Mouse (Mus musculus): Measurements from ENCODE around the gene Evl.

DNA sequence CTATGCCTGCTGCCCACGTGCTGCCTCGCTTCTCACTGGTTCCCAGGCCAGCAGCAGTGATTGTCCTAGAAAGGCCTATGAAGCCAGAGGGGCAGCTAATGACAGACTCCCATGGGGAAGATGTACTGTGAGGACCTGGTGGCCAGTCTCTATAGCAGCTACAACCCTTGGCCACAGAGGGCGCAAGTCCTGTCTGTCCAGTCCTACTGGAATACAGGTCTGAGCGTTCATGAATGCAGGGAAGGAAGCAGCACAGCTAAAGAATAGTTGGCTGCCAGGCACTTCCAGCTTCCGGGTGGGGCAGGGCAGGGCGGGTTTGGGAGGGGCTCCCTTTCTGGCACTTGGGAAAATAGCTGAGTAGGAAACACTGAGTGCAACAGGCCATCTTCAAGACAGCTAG is 132.4 kb downstream of the Evl start:
- no peak for TF ChIP-seq POLR2A (IDR thresholded peaks at IDR 0.05; ENCODE audit: low read depth, low read length)
- peak; percentile 54 for TF ChIP-seq CTCF (conservative IDR thresholded peaks at IDR 0.05; ENCODE audit: insufficient read depth, insufficient read length, low read depth, low read length)

All from kidney, adult 2 months (tissue).